Mouse (Mus musculus): ENCODE results near the gene Atp6v1g2.

GRCm38 (mm10) chr17:35251981-35252380, 18.5 kb downstream of the Atp6v1g2 start:
- TF ChIP-seq POLR2A (IDR thresholded peaks at IDR 0.05; ENCODE audit: borderline replicate concordance, extremely low read depth, insufficient read depth, insufficient read length, poor library complexity, severe bottlenecking) (no peak), CTCF (IDR thresholded peaks at IDR 0.05; ENCODE audit: borderline replicate concordance, extremely low read depth, insufficient read depth, insufficient read length) (no peak)

Measured in brain, embryonic 14.5 days (tissue).